Mouse (Mus musculus): Measurements from ENCODE around the gene Ints12.
A peak's percentile ranks its signal among the peaks of the same experiment; 100 is the strongest.

The Ints12 gene

GRCm38 (mm10) chr3:133091664-133092273 is at the start of gene Ints12, which contains the start of gene Gstcd:
Ints12 (plus strand) TSS chr3:133091840.
Gstcd (minus strand) TSS chr3:133092033.
- peak; percentile 90 to 93 for DNase-seq (ENCODE audit: low spot score in 2 of 2)

- no peak for DNase-seq (ENCODE audit: low spot score in 2 of 2)
These were observed 39.6 kb upstream of the Ints12 start for GRCm38 (mm10) chr3:133052068-133052467.

- DNase-seq (ENCODE audit: low spot score in 2 of 2), result no peak
These were observed 16.1 kb upstream of the Ints12 start for GRCm38 (mm10) chr3:133075560-133075959.

GRCm38 (mm10) chr3:133082736-133083135 is 8.9 kb upstream of the Ints12 start:
- no peak for DNase-seq (ENCODE audit: low spot score in 2 of 2)

- DNase-seq (ENCODE audit: low spot score in 2 of 2), result no peak
These were observed 5.8 kb upstream of the Ints12 start for GRCm38 (mm10) chr3:133085858-133086257.

- no peak for DNase-seq (ENCODE audit: low spot score in 2 of 2)
These were observed 1.2 kb upstream of the Ints12 start for GRCm38 (mm10) chr3:133090247-133091120.

- DNase-seq (ENCODE audit: low spot score in 2 of 2), result no peak
These were observed 448 bp upstream of the Ints12 start for GRCm38 (mm10) chr3:133091121-133091663.

- DNase-seq (ENCODE audit: low spot score in 2 of 2), result no peak
These were observed 724 bp downstream of the Ints12 start for GRCm38 (mm10) chr3:133092274-133092853.

GRCm38 (mm10) chr3:133092936-133093335 is 1.3 kb downstream of the Ints12 start:
- DNase-seq (ENCODE audit: low spot score in 2 of 2), result no peak

- no peak for DNase-seq (ENCODE audit: low spot score in 2 of 2)
These were observed 2.7 kb downstream of the Ints12 start for GRCm38 (mm10) chr3:133094305-133094704.

- no peak for DNase-seq (ENCODE audit: low spot score in 2 of 2)
These were observed 6.3 kb downstream of the Ints12 start for GRCm38 (mm10) chr3:133097936-133098335.

- DNase-seq (ENCODE audit: low spot score in 2 of 2), result no peak
These were observed 6.7 kb downstream of the Ints12 start for GRCm38 (mm10) chr3:133098336-133098735.

GRCm38 (mm10) chr3:133098909-133099308 is 7.3 kb downstream of the Ints12 start:
- DNase-seq (ENCODE audit: low spot score in 2 of 2), result no peak

- DNase-seq (ENCODE audit: low spot score in 2 of 2), result no peak
These were observed 12.1 kb downstream of the Ints12 start for GRCm38 (mm10) chr3:133103768-133104167.

GRCm38 (mm10) chr3:133104436-133104835 is 12.8 kb downstream of the Ints12 start:
- no peak for DNase-seq (ENCODE audit: low spot score in 2 of 2)

- no peak for DNase-seq (ENCODE audit: low spot score in 2 of 2)
These were observed 17.1 kb downstream of the Ints12 start for GRCm38 (mm10) chr3:133108731-133109130.

- no peak for DNase-seq (ENCODE audit: low spot score in 2 of 2)
These were observed 18.2 kb downstream of the Ints12 start for GRCm38 (mm10) chr3:133109844-133110243.

- DNase-seq (ENCODE audit: low spot score in 2 of 2), result no peak
These were observed 20.1 kb downstream of the Ints12 start for GRCm38 (mm10) chr3:133111741-133112140.

- no peak for DNase-seq (ENCODE audit: low spot score in 2 of 2)
These were observed 21.6 kb downstream of the Ints12 start for GRCm38 (mm10) chr3:133113281-133113680.

GRCm38 (mm10) chr3:133131372-133131771 is 39.7 kb downstream of the Ints12 start:
- DNase-seq (ENCODE audit: low spot score in 2 of 2), result no peak

GRCm38 (mm10) chr3:133132611-133133010 is 41.0 kb downstream of the Ints12 start:
- DNase-seq (ENCODE audit: low spot score in 2 of 2), result no peak

GRCm38 (mm10) chr3:133141877-133142276 is 50.2 kb downstream of the Ints12 start:
- no peak for DNase-seq (ENCODE audit: low spot score in 2 of 2)
